In the genomic region with DNA sequence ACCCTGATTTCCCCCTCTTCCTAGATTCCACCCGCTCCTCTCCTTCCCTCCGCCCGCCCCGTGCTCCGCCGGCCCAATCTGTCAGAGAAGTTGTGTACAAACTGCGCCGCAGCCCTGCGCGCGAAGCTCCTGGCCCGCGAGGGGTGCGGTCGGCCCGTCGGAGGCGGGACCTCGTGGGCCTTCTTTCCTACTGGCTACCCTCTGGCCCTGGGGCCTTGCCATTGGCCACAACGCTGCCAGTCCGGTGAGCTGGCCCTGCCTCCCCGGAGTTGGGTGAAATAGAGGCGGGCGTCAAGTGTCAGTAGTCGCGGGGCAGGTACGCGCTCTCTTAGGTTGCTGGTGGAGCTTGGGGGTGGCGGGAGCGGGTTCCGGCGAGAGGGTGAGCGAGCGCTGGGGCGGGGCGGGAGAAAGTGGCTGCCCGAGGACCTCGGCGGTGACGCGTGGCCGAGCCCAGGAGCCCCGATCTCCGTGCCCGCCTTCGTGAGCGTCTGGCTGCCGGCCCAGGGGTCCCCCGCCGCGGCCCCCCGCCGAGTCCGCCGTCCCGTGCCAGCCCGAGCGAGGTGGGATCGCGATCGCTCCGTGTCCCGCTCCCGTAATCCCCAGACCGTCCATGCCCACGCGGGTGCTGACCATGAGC, we compare ENCODE assay signal across 8 mouse cellular contexts. TPM values are rescaled to one million over a fixed set of nuclear protein-coding genes. Genes with fewer than 3 reads are reported as not detected.
DNase-seq lines count a peak whose midpoint lies in the region; ATAC-seq and TF ChIP-seq lines count a peak whose summit lies in the region.

A gene (plus strand): TSS at position 307 of the 637 bp plus-strand sequence.

- H3K4me1 ChIP-seq in ES-Bruce4 (ENCODE audit: control insufficient read depth, insufficient read depth, low read length) = peaks cover 2% of the 10 kb centered on the region
- H3K4me1 ChIP-seq in forebrain, embryonic 12.5 days = peaks cover 10% of the 10 kb centered on the region
- H3K4me1 ChIP-seq in heart, embryonic 16.5 days (ENCODE audit: control insufficient read depth, insufficient read depth, low read length) = peaks cover 4% of the 10 kb centered on the region; the same call in 1 of the 2 replicates
- H3K4me1 ChIP-seq in liver, embryonic 13.5 days (replicated peaks) = peaks cover 20% of the 10 kb centered on the region
- H3K4me1 ChIP-seq in stomach, embryonic 15.5 days = no peaks in the 10 kb centered on the region

- 0 out of 2 replicates have a peak within 1 kb of the TSS, but pooled peaks have one; percentile 46 for H3K27ac ChIP-seq in ES-Bruce4 (ENCODE audit: insufficient read depth, low read length)
- H3K27ac ChIP-seq in forebrain, embryonic 12.5 days = no peak within 1 kb of the TSS
- peak within 1 kb of the TSS; percentile 18; the same call in 1 of the 2 replicates for H3K27ac ChIP-seq in heart, embryonic 16.5 days (ENCODE audit: low read length)
- H3K27ac ChIP-seq in liver, embryonic 13.5 days = 0 out of 2 replicates have a peak within 1 kb of the TSS, but pooled peaks have one; percentile 34
- peak within 1 kb of the TSS; percentile 84 for H3K27ac ChIP-seq in stomach, embryonic 15.5 days

- no peak for TF ChIP-seq EP300 in ES-Bruce4 (IDR thresholded peaks at IDR 0.05; ENCODE audit: insufficient read depth, low read depth, low read length)

- H3K4me2 ChIP-seq in forebrain, embryonic 12.5 days = peak within 1 kb of the TSS; percentile 96
- peak within 1 kb of the TSS; percentile 99 for H3K4me2 ChIP-seq in heart, embryonic 16.5 days (ENCODE audit: low read depth, low read length)
- H3K4me2 ChIP-seq in liver, embryonic 13.5 days = peak within 1 kb of the TSS; percentile 98
- peak within 1 kb of the TSS; percentile 94 for H3K4me2 ChIP-seq in stomach, embryonic 15.5 days

- peak; percentile 38 for TF ChIP-seq POLR2A in ES-Bruce4 (IDR thresholded peaks at IDR 0.05; ENCODE audit: insufficient read depth, low read length)

- H3K9ac ChIP-seq in ES-Bruce4 (ENCODE audit: low read depth, poor library complexity, severe bottlenecking) = peak within 1 kb of the TSS; percentile 98
- H3K9ac ChIP-seq in forebrain, embryonic 12.5 days = peak within 1 kb of the TSS; percentile 65
- peak within 1 kb of the TSS; percentile 79 for H3K9ac ChIP-seq in heart, embryonic 16.5 days (ENCODE audit: low read length)
- peak within 1 kb of the TSS; percentile 72 for H3K9ac ChIP-seq in liver, embryonic 13.5 days
- H3K9ac ChIP-seq in stomach, embryonic 15.5 days = peak within 1 kb of the TSS; percentile 78

- peak; percentile 99 for ATAC-seq in forebrain, embryonic 12.5 days (ENCODE audit: low FRiP score)
- peak; percentile 99 for ATAC-seq in heart, embryonic 16.5 days (replicated peaks; ENCODE audit: extremely low read depth, insufficient read depth, low FRiP score)
- ATAC-seq in liver, embryonic 13.5 days (ENCODE audit: low read depth) = peak; percentile 99
- ATAC-seq in stomach, embryonic 15.5 days (ENCODE audit: insufficient read depth, low FRiP score, low read depth) = peak; percentile 97

- no peak for TF ChIP-seq CTCF in ES-Bruce4 (IDR thresholded peaks at IDR 0.05; ENCODE audit: low read depth, low read length)

- under 1% methylated on average over 42 of the region's 67 CpGs for WGBS in forebrain, embryonic 12.5 days
- 0% methylated on average over 65 of the region's 67 CpGs for WGBS in heart, embryonic 16.5 days
- 1% methylated on average over 49 of the region's 67 CpGs for WGBS in liver, embryonic 13.5 days (ENCODE audit: insufficient replicate concordance)
- under 1% methylated on average over 49 of the region's 67 CpGs for WGBS in stomach, embryonic 15.5 days

- H3K27me3 ChIP-seq in ES-Bruce4 (ENCODE audit: control insufficient read depth, insufficient read depth, low read length, poor library complexity, severe bottlenecking) = no peaks in the 10 kb centered on the region
- H3K27me3 ChIP-seq in forebrain, embryonic 12.5 days = peaks cover 38% of the 10 kb centered on the region
- peaks cover 9% of the 10 kb centered on the region for H3K27me3 ChIP-seq in heart, embryonic 16.5 days (ENCODE audit: control insufficient read depth, insufficient read depth, low read length)
- H3K27me3 ChIP-seq in liver, embryonic 13.5 days = peaks cover 60% of the 10 kb centered on the region
- H3K27me3 ChIP-seq in stomach, embryonic 15.5 days (replicated peaks) = no peaks in the 10 kb centered on the region

- H3K4me3 ChIP-seq in ES-Bruce4 (ENCODE audit: low read depth, low read length) = peak within 1 kb of the TSS; percentile 100
- peak within 1 kb of the TSS; percentile 70 for H3K4me3 ChIP-seq in forebrain, embryonic 12.5 days (replicated peaks)
- peak within 1 kb of the TSS; percentile 81 for H3K4me3 ChIP-seq in heart, embryonic 16.5 days (ENCODE audit: low read length)
- H3K4me3 ChIP-seq in liver, embryonic 13.5 days (replicated peaks) = peak within 1 kb of the TSS; percentile 67
- peak within 1 kb of the TSS; percentile 80 for H3K4me3 ChIP-seq in stomach, embryonic 15.5 days (replicated peaks)

- no peaks in the 10 kb centered on the region for H3K9me3 ChIP-seq in ES-Bruce4 (replicated peaks; ENCODE audit: control insufficient read depth, insufficient read depth, low read length, poor library complexity, severe bottlenecking)
- H3K9me3 ChIP-seq in forebrain, embryonic 12.5 days = no peaks in the 10 kb centered on the region
- no peaks in the 10 kb centered on the region for H3K9me3 ChIP-seq in heart, embryonic 16.5 days (replicated peaks; ENCODE audit: control insufficient read depth, low read length)
- no peaks in the 10 kb centered on the region for H3K9me3 ChIP-seq in liver, embryonic 13.5 days (replicated peaks)
- H3K9me3 ChIP-seq in stomach, embryonic 15.5 days = no peaks in the 10 kb centered on the region

- peaks cover 33% of the 10 kb centered on the region for H3K36me3 ChIP-seq in ES-Bruce4 (ENCODE audit: control insufficient read depth, insufficient read depth, low read length, poor library complexity, severe bottlenecking)
- no peaks in the 10 kb centered on the region for H3K36me3 ChIP-seq in forebrain, embryonic 12.5 days (replicated peaks)
- H3K36me3 ChIP-seq in heart, embryonic 16.5 days (ENCODE audit: control insufficient read depth, insufficient read depth) = peaks cover 3% of the 10 kb centered on the region; the same call in 1 of the 2 replicates
- H3K36me3 ChIP-seq in liver, embryonic 13.5 days = no peaks in the 10 kb centered on the region
- H3K36me3 ChIP-seq in stomach, embryonic 15.5 days = no peaks in the 10 kb centered on the region

- DNase-seq in c-Kit-positive CD71-positive TER-119-positive erythroid progenitor cells, embryonic 14.5 days (ENCODE audit: low spot score) = peak; percentile 87
- DNase-seq in kidney, postnatal 25 days = peak; percentile 95 to 98
- DNase-seq in liver, embryonic 13.5 days = peak; percentile 89
- DNase-seq in neural tube, embryonic 10.5 days (ENCODE audit: extremely low spot score, low spot score) = peak; percentile 87

RNA-seq across cellular contexts. Expression of the gene that starts here (rescaled TPM):
- polyA plus RNA-seq in ES-Bruce4 (2011; ENCODE audit: insufficient read depth, insufficient read length, low read depth, missing spikeins) = 122 and 125 TPM in 2 replicates
- 2.0 and 2.1 TPM in 2 replicates for polyA plus RNA-seq in forebrain, embryonic 12.5 days (2016; fragmentation: Nextera tagmentation; extraction: Ambion mirVana)
- polyA plus RNA-seq in heart, embryonic 16.5 days (2015; fragmentation: Nextera tagmentation; extraction: Ambion mirVana) = 2.7 and 5.0 TPM in 2 replicates
- 0.98 and 1.6 TPM in 2 replicates for polyA plus RNA-seq in liver, embryonic 13.5 days (2015; fragmentation: Nextera tagmentation; extraction: Ambion mirVana)
- polyA plus RNA-seq in stomach, embryonic 15.5 days (2015; fragmentation: Nextera tagmentation; extraction: Ambion mirVana) = 91.2 and 104 TPM in 2 replicates

Comparison
In these comparisons a context has a peak if more than half of its experiments do, and no peak if none do; other contexts are left out.
1. RNA of the gene that starts here (polyA plus RNA-seq): 122 to 125 TPM in ES-Bruce4 and 91.2 to 104 TPM in stomach, embryonic 15.5 days; 2.7 to 5.0 TPM in heart, embryonic 16.5 days, 2.0 to 2.1 TPM in forebrain, embryonic 12.5 days and 0.98 to 1.6 TPM in liver, embryonic 13.5 days; every median in the first group is over 10 times any median in the second.
2. Peak in every context shown above with its lines, with median percentiles within 50 percentile points of each other: H3K4me3 ChIP-seq, H3K9ac ChIP-seq, DNase-seq, ATAC-seq and H3K4me2 ChIP-seq.